Mouse (Mus musculus) kidney, postnatal 4 days (tissue): ENCODE data around the gene Tmem184b.

Source experiments
- DNase-seq, 2 experiments: peaks; one replicate each; pipeline ENCODE4 v3.0.0; 2021; ENCODE audit warnings: mixed read lengths in 2 of 2

Gene Tmem184b

DNA sequence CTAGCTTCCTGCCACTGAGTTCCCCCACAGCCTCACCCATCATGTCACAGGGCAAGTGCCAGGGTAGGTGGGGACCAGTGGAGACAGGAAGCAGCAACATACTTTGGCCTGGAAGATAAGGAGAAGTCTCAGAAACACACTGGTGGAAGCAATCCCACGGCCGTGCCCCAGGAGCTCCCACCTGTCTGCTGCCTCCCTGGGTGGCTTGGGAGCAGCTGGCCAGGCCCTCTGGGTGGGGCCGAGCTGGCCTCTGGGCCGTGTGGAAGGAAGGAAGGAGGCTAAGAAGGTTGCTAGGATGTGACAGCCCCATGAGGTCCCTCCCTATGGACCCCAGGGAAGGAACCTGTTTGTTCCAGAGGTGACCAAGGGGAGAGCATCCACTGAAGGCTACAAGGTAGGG, 42.3 kb downstream of the Tmem184b start:
- DNase-seq, result no peak

DNA sequence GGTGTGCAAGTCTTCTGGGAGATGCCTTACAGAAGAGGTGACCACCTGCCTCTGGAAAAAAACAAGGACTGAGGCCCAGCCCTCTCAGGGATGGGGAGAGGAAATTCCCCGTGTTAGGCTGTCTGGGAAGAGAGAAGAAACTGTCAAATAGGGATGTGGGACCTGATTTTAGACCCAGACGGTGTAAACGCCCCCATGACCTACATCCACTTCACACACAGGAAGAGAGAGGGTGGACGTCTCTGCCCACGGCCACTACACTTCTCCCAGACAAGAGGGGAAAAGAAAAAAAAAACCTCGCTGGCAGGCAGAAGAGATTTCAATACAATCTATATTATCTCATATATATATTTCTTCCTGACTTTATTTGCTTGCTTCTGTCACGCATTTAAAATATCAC, 43.0 kb downstream of the Tmem184b start:
- DNase-seq, result no peak

- peak; percentile 72 to 82 for DNase-seq
Observed at GRCm38 (mm10) chr15:79359954-79360353, 43.4 kb downstream of the Tmem184b start.

DNA sequence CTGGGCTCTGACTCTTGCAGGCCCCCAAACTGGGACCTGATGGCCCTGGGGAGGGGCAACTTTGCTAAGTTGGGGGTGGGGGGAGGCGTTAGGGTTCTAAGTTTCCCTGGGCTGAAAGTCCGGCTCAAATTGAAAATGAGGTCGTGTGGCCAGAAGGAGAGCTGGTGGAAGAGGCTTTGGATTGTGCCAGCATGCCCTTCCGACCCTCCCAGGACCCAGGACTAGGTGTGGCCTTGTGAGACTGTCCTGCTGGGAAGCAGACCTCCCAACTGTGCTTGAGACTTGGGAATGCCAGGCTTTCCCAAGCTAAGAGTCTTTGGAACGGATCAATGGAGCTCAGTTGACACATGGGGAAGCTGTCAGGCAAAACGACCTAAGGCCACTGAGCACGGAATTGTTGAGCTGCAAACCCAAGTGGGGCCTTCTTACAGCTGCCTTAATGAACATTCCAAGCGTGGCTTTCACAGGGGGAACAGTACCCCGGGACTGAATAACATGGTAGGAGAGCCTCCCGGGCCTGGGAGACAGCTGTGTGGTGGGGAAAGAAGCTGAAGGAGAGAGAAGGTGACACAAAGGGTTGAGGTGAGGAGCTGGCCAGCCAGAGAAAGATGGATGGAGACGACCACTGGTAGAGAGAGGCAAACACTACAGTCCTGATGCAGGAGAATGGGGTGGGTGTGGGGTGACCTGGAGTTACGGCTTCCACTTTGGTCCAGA, 45.2 kb downstream of the Tmem184b start:
- DNase-seq, result peak; percentile 40 to 57

DNA sequence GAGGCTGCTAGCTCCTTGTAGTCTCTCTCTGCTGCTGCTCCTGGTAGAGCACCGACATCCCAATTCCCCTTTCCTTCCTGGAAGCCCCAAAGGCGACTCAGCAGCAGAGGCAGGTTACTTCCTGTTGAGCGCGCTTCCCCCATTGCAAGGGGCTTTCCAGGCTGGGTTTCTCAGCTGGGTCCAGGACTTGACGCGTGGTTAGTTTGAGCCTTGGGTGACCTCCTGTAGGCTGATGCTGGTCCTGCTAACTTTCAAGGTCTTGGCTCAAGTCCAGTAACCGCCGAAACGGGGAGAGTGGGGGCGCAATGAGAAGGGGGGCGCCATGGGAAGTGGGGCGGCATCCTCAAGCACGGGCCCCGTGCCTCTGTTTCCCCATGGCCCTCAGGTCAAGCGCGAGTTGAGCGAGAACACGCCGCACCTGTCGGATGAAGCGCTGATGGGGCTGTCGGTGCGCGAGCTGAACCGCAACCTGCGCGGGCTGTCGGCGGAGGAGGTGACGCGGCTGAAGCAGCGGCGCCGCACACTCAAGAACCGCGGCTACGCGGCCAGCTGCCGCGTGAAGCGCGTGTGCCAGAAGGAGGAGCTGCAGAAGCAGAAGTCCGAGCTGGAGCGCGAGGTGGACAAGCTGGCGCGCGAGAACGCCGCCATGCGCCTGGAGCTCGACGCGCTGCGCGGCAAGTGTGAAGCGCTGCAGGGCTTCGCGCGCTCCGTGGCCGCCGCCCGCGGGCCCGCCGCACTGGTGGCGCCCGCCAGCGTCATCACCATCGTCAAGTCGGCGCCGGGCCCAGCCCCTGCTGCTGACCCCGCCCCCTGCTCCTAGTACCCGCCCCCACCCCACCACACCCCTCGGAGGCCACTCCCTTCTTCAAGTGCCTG, 46.1 kb downstream of the Tmem184b start:
- peak; percentile 82 to 90 for DNase-seq

- no peak for DNase-seq
Observed at GRCm38 (mm10) chr15:79356481-79356880, 46.9 kb downstream of the Tmem184b start.

DNA sequence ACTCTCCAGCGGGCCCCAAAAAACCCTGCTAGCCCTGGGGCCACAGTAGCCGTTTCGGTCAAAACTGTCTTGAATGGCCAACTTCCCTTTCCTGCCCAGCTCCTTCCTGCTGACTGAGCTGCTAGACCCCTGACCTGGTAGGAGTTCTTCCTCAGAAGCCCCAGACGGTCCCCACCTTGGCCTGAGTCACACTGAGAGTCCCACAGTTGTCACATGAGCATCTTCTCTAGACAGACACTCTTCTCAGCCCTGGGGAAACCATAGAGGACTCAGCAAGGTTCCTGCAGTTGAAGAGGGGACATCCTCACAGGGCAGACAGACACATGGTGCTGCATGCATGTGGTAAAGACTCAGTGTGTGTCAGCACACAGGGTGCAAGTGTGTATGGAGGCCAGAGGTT, 48.8 kb downstream of the Tmem184b start:
- DNase-seq, result peak in 1 of 2 experiments; percentile 1

GRCm38 (mm10) chr15:79353690-79354305, 49.6 kb downstream of the Tmem184b start:
- no peak for DNase-seq

DNA sequence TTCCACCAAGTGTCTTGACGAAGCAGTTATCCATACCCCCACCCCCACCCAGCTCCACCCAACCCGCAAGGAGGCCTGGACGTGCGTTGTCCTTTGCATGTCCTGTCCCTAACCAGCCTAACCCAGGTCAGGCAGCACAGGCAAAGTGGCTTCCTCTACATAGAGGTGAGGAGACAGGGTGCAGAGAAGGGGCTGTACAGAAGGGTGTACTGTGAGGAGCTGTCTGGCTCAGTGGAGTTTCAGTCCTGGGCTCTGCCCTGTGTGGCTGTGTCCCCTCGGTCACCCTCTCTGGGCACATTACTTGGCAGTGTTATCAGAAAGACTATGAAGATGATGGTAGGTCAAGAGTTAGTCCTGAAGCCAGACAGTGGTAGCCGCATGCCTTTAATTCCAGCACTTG, 50.9 kb downstream of the Tmem184b start:
- DNase-seq, result no peak

GRCm38 (mm10) chr15:79351331-79351767, 52.0 kb downstream of the Tmem184b start:
- peak; percentile 58 to 68 for DNase-seq

GRCm38 (mm10) chr15:79350866-79351265, 52.5 kb downstream of the Tmem184b start:
- DNase-seq, result no peak

DNA sequence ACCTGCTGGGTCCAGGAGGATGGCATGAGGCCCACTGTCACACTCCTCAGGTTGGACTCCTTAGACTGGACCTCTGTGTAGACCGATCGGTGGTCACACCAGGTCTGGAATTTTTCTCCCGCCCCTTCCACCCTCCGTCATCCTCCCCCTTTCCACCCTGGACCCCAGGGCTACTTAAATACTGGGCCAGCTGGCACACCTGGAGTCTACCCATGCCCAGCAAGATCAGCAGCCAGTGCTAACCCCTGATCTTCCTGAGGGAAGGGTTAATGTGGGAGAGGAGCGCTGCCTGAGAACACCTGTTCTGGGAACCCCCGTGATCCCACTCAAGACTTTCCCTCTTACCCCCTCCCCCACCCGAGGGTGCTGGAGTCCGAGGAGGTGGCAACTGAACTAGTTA, 54.7 kb downstream of the Tmem184b start:
- DNase-seq, result peak in 1 of 2 experiments; percentile 4

GRCm38 (mm10) chr15:79347845-79348506, 55.4 kb downstream of the Tmem184b start:
- peak; percentile 69 to 81 for DNase-seq

GRCm38 (mm10) chr15:79347165-79347844, 56.1 kb downstream of the Tmem184b start:
- peak; percentile 95 to 97 for DNase-seq

DNA sequence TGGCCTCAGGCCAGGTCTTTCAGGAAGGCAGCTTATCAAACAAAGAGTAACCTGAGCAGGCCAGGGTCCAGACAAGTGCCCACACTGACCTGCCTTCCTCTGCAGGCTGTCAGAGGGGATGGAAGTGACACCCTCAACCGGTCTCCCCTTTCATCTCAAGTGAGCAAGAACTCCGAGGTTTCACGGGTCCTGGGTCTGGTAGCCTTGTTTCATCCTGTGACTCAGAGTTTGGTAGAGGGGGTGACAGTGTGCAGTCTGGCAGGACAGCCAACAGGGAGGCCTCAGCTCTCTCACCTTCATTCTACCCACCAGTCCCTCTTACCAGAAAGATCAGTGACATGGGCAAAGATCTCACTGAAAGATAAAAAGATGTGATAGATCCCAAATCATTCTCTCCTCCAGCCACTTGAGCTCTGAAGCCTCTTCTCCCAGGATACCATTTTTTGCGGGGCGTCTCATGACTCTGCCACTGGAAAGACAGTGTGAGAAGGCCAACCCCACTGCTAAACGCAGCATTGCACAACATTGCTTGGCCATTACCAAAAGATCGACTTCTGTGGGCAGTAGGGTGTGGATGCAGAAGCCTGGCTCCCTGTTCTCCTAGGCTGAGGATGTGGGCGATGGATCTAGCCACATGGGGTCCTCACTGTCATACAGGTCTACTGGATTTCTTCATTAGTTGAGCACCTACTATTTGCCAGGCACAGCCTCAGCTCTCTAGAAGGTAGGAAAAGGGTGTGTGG, 57.1 kb downstream of the Tmem184b start, which contains the start of gene Maff:
Gene Maff, plus strand, starts transcription at position 571 of the 743 bp plus-strand sequence.
- DNase-seq, result peak in 1 of 2 experiments; percentile 4

GRCm38 (mm10) chr15:79344627-79345026, 58.7 kb downstream of the Tmem184b start:
- DNase-seq, result peak in 1 of 2 experiments; percentile 3

GRCm38 (mm10) chr15:79342641-79343337, 60.6 kb downstream of the Tmem184b start:
- no peak for DNase-seq

GRCm38 (mm10) chr15:79338978-79339377, 64.4 kb downstream of the Tmem184b start:
- DNase-seq, result no peak

DNA sequence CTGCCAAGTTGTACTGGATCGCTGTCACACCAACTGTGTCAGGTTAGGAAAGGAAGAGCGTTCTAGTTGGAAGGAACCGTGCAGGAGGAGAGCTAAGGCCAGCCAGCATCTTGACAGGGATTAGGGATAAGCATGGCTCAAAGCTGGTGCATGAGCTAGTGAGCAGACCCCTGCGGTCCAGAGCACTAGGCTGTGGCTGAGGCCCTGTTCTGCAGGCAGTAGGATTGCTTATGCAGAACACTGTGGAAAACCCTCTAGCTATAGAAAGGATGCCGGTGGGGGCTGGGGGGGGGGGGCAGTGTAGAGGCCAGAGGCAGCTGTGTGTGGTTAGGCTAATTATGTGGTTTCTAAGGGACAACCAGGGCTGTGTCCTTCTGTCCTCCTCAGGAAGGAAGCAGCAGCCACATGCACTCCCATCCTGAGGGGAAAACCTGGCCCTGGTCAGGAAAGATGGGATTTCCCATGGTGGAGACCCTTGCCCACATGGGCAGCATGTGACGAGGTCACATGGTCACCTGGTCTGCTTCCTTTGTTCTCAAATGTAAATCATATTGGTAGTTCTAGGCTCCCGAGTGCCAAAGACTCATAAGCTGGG, 68.2 kb downstream of the Tmem184b start:
- no peak for DNase-seq

DNA sequence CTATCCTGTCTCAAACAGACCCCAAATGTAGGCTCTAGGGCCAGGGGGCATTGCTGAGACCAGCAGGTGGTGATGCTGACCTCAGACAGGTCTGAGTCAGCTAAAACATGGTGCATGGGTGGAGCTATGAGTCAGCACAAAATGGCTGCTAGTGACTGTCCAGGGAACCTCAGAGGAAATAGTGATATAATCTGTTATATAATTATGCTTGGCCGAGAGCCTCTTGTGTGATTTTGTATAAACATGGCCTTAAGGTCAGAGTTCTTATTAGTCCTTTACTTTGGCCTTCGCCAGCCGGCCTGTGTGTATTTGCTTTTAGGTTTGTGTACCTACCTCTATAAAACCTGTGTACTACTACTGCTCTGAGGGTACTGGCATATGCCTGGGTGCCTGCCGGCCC, 70.0 kb downstream of the Tmem184b start:
- no peak for DNase-seq
